Mouse (Mus musculus) thymus, adult 18-20 months (tissue): ENCODE data around the gene Hoxa2.

Experiments used
- DNase-seq, 2 experiments: peaks; one replicate each; pipeline ENCODE4 v3.0.0; 2022; ENCODE audit warnings: mixed read lengths in 2 of 2

Hoxa2 gene

DNA sequence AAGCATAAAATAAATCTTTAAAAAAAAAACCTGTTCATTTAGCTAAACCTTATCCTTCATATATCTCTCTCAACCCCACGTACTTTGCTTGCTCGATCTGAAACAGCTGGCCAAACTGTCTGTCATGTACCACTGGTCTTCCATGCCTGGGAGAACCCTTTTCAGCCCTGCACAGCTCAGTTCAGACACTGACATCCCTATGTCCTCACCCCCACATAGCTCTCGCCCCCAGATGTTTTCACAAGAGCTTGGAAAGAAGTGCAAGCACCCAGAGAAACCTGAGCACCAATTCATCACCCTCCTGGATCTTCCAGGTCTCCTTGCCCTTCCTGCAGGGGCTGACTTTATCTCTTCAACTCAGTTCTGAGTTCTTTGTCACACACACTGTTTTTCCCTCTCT lies 43.5 kb downstream of the Hoxa2 start:
- no peak for DNase-seq

- no peak for DNase-seq
Measured at GRCm38 (mm10) chr6:52118903-52119635, 45.6 kb downstream of the Hoxa2 start.

GRCm38 (mm10) chr6:52115899-52116298 lies 48.7 kb downstream of the Hoxa2 start:
- peak in 1 of 2 experiments; percentile 17 for DNase-seq
